Mouse (Mus musculus): ENCODE results near the gene 4930412O13Rik.

Gene 4930412O13Rik

DNA sequence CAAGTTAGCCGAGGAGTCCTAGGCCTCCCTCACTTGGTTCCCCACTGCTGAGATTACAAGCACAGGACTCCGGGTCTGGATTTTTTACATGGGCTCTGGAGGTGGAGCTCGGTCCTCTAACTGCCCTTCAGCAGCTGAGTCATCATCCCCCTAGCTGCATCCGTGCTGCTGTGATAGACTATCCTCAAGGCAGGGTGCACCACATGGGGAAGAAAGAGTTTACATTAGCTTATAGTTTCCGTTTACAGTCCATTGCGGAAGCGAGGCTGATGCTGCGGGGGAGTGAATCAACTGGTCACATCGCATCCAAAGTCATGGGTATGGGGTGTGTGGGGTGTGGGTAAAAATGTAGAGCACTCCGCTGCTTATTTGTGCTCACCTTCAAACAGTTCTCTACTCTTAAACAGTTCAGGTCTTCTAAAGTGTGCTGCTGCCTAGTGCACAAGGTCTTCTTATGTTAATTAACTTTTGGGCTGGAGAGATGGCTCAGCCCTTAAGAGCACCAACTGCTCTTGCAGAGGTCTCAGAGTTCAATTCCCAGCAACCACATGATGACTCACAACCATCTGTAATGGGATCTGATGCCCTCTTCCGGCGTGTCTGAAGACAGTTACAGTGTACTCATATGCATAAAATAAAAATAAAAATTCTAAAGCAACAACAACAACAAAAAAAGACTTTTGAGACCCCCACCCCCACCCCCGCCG is 23.0 kb downstream of the 4930412O13Rik start:
- DNase-seq, result no peak

DNA sequence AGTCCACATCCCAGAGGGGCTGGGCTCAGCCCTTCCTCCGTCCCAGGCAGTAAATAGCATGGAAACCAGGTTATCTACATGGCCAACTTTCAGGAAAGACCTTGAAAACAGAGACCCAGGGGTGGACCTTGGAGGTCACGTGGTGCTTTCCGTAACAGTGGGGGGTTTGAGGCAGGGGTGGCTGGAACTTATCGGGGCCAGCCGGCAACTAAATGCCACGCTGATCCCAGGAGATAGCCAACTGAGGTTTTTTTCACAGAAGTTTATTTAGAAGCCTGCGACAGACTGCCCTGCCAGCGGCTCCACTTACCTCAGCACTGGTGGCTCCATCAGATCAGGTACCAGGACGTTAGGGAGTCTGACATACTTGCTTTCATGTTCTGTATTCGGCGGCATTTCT is 24.9 kb downstream of the 4930412O13Rik start:
- no peak for DNase-seq

DNA sequence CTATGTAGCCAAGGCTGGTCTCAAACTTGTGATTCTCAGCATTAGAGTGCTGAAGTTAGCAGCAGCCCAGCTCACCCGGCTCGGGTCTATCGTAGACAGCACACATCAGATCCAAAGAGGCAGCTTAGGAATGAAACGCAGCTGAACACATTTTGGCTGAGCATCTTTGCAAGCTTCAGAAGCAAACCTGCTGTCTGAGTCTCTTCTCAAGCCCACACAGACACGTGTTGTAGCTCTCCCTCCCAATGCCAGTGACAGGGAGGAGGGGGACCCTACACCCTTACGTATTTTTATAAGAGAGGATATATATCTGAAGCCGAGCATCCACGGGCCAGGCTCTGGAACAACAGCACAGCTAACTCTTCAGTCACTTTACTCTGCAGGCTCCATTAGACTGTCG is 36.5 kb downstream of the 4930412O13Rik start:
- no peak for DNase-seq

DNA sequence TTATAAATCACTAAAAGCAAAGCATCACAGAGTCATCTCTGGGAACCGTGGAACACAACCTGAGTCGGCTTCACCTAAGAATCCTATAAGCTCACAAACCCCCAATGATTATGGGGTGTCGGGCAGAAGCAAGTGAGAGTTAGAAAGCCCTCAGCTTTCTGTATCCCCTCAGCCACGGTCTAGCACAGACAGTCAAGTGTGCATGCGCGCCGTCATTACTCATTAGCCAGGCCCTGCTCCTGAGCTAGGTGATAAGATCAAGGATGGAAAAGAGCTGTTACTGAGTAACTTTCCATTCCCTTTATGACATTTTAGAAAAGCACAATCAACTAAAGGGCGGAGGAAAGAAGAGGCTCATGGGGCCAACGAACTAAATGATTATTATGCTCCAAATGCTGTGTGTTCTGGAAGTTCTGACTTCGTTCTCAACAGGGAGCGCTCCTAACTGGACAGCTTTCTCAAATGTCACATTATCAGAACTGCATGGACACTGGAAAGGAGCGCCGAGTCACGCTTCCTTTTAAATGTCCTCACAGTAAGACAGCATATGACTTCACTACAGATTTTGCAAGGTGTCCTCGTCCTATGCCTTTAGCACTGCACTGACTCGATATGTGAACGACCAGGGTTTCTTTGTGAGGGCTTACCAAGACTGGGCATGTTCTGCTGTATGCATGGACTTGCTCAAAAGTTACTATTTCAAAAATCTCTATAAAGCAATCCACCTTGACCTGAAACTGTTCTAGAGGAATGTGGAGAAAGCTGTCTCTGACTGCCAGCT is 37.8 kb downstream of the 4930412O13Rik start:
- no peak for DNase-seq

DNA sequence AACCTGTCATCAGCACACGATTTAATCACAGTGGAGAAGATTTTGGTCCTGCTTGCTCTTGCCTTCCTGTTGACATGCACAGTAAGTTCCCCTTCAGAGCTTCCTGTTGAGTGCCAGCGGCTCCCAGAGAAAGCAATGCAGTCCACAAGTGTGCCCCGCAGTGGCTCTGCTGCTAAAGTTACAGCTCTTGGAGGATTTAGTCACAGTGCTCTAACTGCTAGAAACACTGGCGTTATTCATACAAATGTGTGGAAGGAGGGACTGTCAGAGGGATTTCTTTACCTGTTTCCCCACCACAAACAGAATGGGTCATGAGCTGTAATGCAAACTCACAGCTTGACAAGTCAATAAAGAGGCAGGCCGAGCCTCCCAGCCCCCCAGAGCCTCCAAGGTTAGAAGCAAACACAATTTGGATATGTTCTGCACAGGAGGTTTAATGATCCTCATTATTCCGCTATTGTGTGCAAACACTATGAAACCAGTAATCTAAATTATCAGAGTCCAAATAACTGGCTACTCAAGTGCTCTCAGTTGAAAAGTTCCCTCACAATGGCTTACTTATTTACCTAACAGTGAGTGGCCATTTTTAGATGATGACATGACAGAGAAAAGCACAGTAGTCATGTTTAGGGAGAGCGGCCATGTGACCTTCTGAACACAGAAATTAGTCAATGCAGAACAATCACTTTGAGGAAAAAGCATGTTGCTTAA is 45.3 kb downstream of the 4930412O13Rik start:
- no peak for DNase-seq

DNA sequence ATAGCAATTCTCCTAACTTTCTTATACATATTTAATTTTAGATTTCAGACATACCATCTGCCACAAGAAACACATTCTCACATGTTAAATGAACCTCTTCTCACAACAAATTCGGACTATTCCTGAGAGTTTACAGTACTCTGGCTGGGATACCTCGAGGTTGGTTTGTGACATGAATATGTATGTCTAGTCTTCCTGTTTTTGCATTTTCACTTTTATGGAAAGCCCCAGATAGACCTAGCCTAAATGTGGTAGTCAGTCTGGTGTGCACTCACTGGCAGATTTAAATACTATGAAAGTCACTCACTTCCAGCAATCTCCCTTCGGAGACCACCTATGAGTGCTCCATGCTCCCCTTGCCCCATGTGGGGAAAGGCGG is 45.8 kb downstream of the 4930412O13Rik start:
- no peak for DNase-seq

All from lung, adult 18-20 months (tissue).